Mouse (Mus musculus): ENCODE measurements around the gene Zkscan17. TPM values are rescaled to one million over a fixed set of nuclear protein-coding genes. Genes with fewer than 3 reads are reported as not detected.

The Zkscan17 gene
- total and polyA plus RNA-seq, 3 experiments: 8.9 to 49.9 (median 36.8) TPM

DNA sequence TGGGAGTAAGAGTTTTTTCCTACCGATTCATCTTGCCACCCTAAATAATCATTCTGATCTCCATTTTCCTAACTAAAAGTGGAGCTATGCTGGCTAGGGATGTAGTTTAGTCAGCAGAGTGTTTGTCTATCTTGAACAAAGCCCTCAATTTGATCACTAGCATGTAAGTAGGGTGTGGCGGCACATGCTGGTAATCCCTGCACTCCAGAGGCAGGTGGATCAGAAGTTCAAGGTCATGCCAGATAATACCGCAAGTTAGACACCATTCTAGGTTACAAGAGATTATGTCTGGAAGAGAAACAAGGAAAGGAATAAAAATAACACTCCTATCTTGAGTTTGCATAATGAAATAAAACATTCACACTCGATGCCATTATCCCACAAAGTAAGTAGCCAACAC is 35.8 kb upstream of the Zkscan17 start:
- dilution Hi-C loops (cut with MboI; ENCODE audit: extremely low pct_ligation_motif_present, extremely low pct_unique_long_range_greater_than_20kb, low sequenced_read_pairs) (no loop called here), in situ Hi-C loops (cut with MboI; ENCODE audit: low pct_ligation_motif_present, low pct_unique_long_range_greater_than_20kb, low sequenced_read_pairs) (no loop called here)
- H3K36me3 ChIP-seq (replicated peaks in 1 of 2; ENCODE audit: control insufficient read depth in 1 of 2, insufficient read depth in 1 of 2, low read length in 1 of 2): no peaks in the 10 kb centered on the region
- no peak overlapping the region for H3K9ac ChIP-seq (ENCODE audit: insufficient read depth, low read depth)
- H3K4me2 ChIP-seq (ENCODE audit: insufficient read depth, low read depth, poor library complexity, severe bottlenecking): no peak overlapping the region
- no peaks in the 10 kb centered on the region for H3K9me3 ChIP-seq (replicated peaks; ENCODE audit: low read length)
- H3K4me1 ChIP-seq (ENCODE audit: control insufficient read depth in 1 of 2, insufficient read depth in 2 of 2): no peaks in the 10 kb centered on the region
- no peak overlapping the region for H3K4me3 ChIP-seq (replicated peaks in 1 of 3; ENCODE audit: low read depth in 2 of 3, low read length in 2 of 3, poor library complexity in 1 of 3)
- DNase-seq (ENCODE audit: extremely low read depth): no peak
- H3K27ac ChIP-seq (ENCODE audit: insufficient read depth, low read depth): no peak overlapping the region
- no peaks in the 10 kb centered on the region for H3K79me2 ChIP-seq (replicated peaks; ENCODE audit: control insufficient read depth, extremely low read depth, insufficient read depth, poor library complexity, severe bottlenecking)
- TF ChIP-seq RAD21 (IDR thresholded peaks at IDR 0.05; ENCODE audit: low read depth, low read length): no peak
- no peak for TF ChIP-seq MAFK (IDR thresholded peaks at IDR 0.05; ENCODE audit: insufficient replicate concordance, low read length)
- TF ChIP-seq MEF2A (IDR thresholded peaks at IDR 0.05; ENCODE audit: borderline replicate concordance, low read depth, low read length): no peak
- no peak for TF ChIP-seq NELFE (IDR thresholded peaks at IDR 0.05; ENCODE audit: low read depth, low read length)
- H3K27me3 ChIP-seq (replicated peaks): peaks cover 1% of the 10 kb centered on the region

DNA sequence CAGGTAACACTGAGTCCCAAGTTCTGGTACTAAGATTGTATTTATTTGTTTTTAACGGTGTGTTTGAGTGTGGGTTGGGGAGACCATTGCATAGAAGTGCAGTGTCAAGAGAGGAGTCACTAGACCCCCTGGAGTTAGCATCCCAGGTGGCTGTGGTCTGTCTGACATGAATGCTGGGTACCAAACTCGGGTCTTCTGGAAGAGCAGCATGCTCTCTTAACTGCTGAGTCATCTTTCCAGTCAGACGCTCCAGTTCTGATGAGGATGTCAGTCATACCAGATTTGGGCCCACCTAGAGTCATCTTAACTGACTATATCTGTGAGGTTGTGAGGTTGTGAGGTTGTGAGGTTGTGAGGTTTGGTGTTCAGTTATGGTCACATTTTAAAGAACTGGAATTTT is 34.4 kb upstream of the Zkscan17 start:
- TF ChIP-seq CHD2 (IDR thresholded peaks at IDR 0.05; ENCODE audit: low read length) (no peak), GABPA (IDR thresholded peaks at IDR 0.05; ENCODE audit: insufficient replicate concordance, low read depth, low read length) (no peak), UBTF (IDR thresholded peaks at IDR 0.05; ENCODE audit: low read depth, low read length) (no peak), TCF12 (IDR thresholded peaks at IDR 0.05; ENCODE audit: low read depth, low read length) (no peak), MAFK (IDR thresholded peaks at IDR 0.05; ENCODE audit: insufficient replicate concordance, low read length) (peak; percentile 60; the same call in 1 of the 2 replicates)
- Histone ChIP-seq H3K4me1 (ENCODE audit: control insufficient read depth in 1 of 2, insufficient read depth in 2 of 2) (no peaks in the 10 kb centered on the region), H3K9ac (ENCODE audit: insufficient read depth, low read depth) (no peak overlapping the region), H3K27ac (ENCODE audit: insufficient read depth, low read depth) (no peak overlapping the region), H3K4me3 (replicated peaks in 1 of 3; ENCODE audit: low read depth in 2 of 3, low read length in 2 of 3, poor library complexity in 1 of 3) (no peak overlapping the region), H3K9me3 (replicated peaks; ENCODE audit: low read length) (no peaks in the 10 kb centered on the region), H3K79me2 (replicated peaks; ENCODE audit: control insufficient read depth, extremely low read depth, insufficient read depth, poor library complexity, severe bottlenecking) (no peaks in the 10 kb centered on the region), H3K36me3 (replicated peaks in 1 of 2; ENCODE audit: control insufficient read depth in 1 of 2, insufficient read depth in 1 of 2, low read length in 1 of 2) (no peaks in the 10 kb centered on the region), H3K27me3 (replicated peaks) (peaks cover 1% of the 10 kb centered on the region), H3K4me2 (ENCODE audit: insufficient read depth, low read depth, poor library complexity, severe bottlenecking) (no peak overlapping the region)
- dilution Hi-C loops (cut with MboI; ENCODE audit: extremely low pct_ligation_motif_present, extremely low pct_unique_long_range_greater_than_20kb, low sequenced_read_pairs): no loop called here
- in situ Hi-C loops (cut with MboI; ENCODE audit: low pct_ligation_motif_present, low pct_unique_long_range_greater_than_20kb, low sequenced_read_pairs): no loop called here
- no peak for DNase-seq (ENCODE audit: extremely low read depth)

DNA sequence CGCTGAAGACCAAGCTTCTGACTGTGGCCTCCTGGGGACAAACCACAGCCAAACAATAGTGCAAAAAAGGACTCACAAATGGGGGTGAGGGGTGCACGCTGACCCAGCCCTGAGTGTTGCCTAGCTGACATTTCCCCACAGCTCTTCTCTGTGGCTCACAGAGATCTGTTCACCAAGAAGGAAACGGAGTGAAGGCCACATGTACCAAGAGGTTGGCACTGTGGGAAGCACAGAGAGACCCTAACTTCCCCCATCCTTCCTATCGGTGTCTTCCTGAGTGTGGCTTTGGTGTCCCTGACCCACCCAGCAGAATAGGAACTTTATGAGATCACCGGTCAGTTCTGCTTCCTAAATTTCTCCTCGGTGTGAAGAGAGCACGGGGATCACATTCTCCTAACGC is 28.0 kb upstream of the Zkscan17 start:
- TF ChIP-seq CHD2 (IDR thresholded peaks at IDR 0.05; ENCODE audit: low read length) (no peak), MEF2A (IDR thresholded peaks at IDR 0.05; ENCODE audit: borderline replicate concordance, low read depth, low read length) (no peak), ZC3H11A (IDR thresholded peaks at IDR 0.05; ENCODE audit: low read depth, low read length) (no peak), PAX5 (IDR thresholded peaks at IDR 0.05; ENCODE audit: low read length) (no peak), UBTF (IDR thresholded peaks at IDR 0.05; ENCODE audit: low read depth, low read length) (no peak)
- Histone ChIP-seq H3K27me3 (replicated peaks) (peaks cover 11% of the 10 kb centered on the region), H3K9ac (ENCODE audit: insufficient read depth, low read depth) (no peak overlapping the region), H3K4me2 (ENCODE audit: insufficient read depth, low read depth, poor library complexity, severe bottlenecking) (no peak overlapping the region), H3K36me3 (replicated peaks in 1 of 2; ENCODE audit: control insufficient read depth in 1 of 2, insufficient read depth in 1 of 2, low read length in 1 of 2) (no peaks in the 10 kb centered on the region), H3K27ac (ENCODE audit: insufficient read depth, low read depth) (no peak overlapping the region), H3K4me1 (ENCODE audit: control insufficient read depth in 1 of 2, insufficient read depth in 2 of 2) (no peaks in the 10 kb centered on the region), H3K9me3 (replicated peaks; ENCODE audit: low read length) (no peaks in the 10 kb centered on the region), H3K79me2 (replicated peaks; ENCODE audit: control insufficient read depth, extremely low read depth, insufficient read depth, poor library complexity, severe bottlenecking) (no peaks in the 10 kb centered on the region), H3K4me3 (replicated peaks in 1 of 3; ENCODE audit: low read depth in 2 of 3, low read length in 2 of 3, poor library complexity in 1 of 3) (no peak overlapping the region)
- dilution Hi-C loops (cut with MboI; ENCODE audit: extremely low pct_ligation_motif_present, extremely low pct_unique_long_range_greater_than_20kb, low sequenced_read_pairs): no loop called here
- DNase-seq (ENCODE audit: extremely low read depth): no peak
- in situ Hi-C loops (cut with MboI; ENCODE audit: low pct_ligation_motif_present, low pct_unique_long_range_greater_than_20kb, low sequenced_read_pairs): no loop called here
